Mouse (Mus musculus): ENCODE measurements around the gene Pdxp.
A peak's percentile ranks its signal among the peaks of the same experiment; 100 is the strongest.

Gene Pdxp

GRCm38 (mm10) chr15:78927788-78928457 lies 14.2 kb downstream of the Pdxp start:
- DNase-seq (ENCODE audit: low read depth): peak; percentile 92

GRCm38 (mm10) chr15:78928539-78928938 lies 14.8 kb downstream of the Pdxp start:
- peak; percentile 50 for DNase-seq (ENCODE audit: low read depth)

- DNase-seq (ENCODE audit: low read depth): no peak
Observed at GRCm38 (mm10) chr15:78930192-78930706, 16.5 kb downstream of the Pdxp start.

GRCm38 (mm10) chr15:78930801-78931426 lies 17.2 kb downstream of the Pdxp start:
- no peak for DNase-seq (ENCODE audit: low read depth)

GRCm38 (mm10) chr15:78931577-78931976 lies 17.9 kb downstream of the Pdxp start:
- DNase-seq (ENCODE audit: low read depth): peak; percentile 91

GRCm38 (mm10) chr15:78934784-78935320 lies 21.1 kb downstream of the Pdxp start, which contains the start of gene Nol12:
Gene Nol12 (plus strand): TSS chr15:78934933.
- DNase-seq (ENCODE audit: low read depth): peak; percentile 95

- no peak for DNase-seq (ENCODE audit: low read depth)
Observed at GRCm38 (mm10) chr15:78936403-78936802, 22.7 kb downstream of the Pdxp start.

- DNase-seq (ENCODE audit: low read depth): no peak
Observed at GRCm38 (mm10) chr15:78937311-78937710, 23.6 kb downstream of the Pdxp start.

GRCm38 (mm10) chr15:78937963-78938362 lies 24.2 kb downstream of the Pdxp start:
- no peak for DNase-seq (ENCODE audit: low read depth)

- no peak for DNase-seq (ENCODE audit: low read depth)
Observed at GRCm38 (mm10) chr15:78940325-78940724, 26.6 kb downstream of the Pdxp start.

GRCm38 (mm10) chr15:78942663-78943062 lies 28.9 kb downstream of the Pdxp start:
- peak; percentile 70 for DNase-seq (ENCODE audit: low read depth)

- DNase-seq (ENCODE audit: low read depth): no peak
Observed at GRCm38 (mm10) chr15:78946232-78946631, 32.5 kb downstream of the Pdxp start.

- no peak for DNase-seq (ENCODE audit: low read depth)
Observed at GRCm38 (mm10) chr15:78947657-78948056, 33.9 kb downstream of the Pdxp start, which contains the start of gene Triobp. Gene Triobp (plus strand): TSS chr15:78947724.

- DNase-seq (ENCODE audit: low read depth): no peak
Observed at GRCm38 (mm10) chr15:78948152-78948725, 34.5 kb downstream of the Pdxp start.

- DNase-seq (ENCODE audit: low read depth): no peak
Observed at GRCm38 (mm10) chr15:78948883-78949282, 35.2 kb downstream of the Pdxp start.

GRCm38 (mm10) chr15:78955663-78956062 lies 41.9 kb downstream of the Pdxp start:
- no peak for DNase-seq (ENCODE audit: low read depth)

- DNase-seq (ENCODE audit: low read depth): peak; percentile 63
Observed at GRCm38 (mm10) chr15:78956351-78956750, 42.6 kb downstream of the Pdxp start.

GRCm38 (mm10) chr15:78957021-78957420 lies 43.3 kb downstream of the Pdxp start:
- DNase-seq (ENCODE audit: low read depth): no peak

GRCm38 (mm10) chr15:78959537-78959936 lies 45.8 kb downstream of the Pdxp start:
- DNase-seq (ENCODE audit: low read depth): no peak

- DNase-seq (ENCODE audit: low read depth): no peak
Observed at GRCm38 (mm10) chr15:78960088-78960487, 46.4 kb downstream of the Pdxp start.

GRCm38 (mm10) chr15:78962885-78963284 lies 49.2 kb downstream of the Pdxp start:
- DNase-seq (ENCODE audit: low read depth): peak; percentile 57

All from naive thymus-derived CD4-positive, alpha-beta T cell, adult 2 months (primary cell).